Comparison of ENCODE assay signal across 7 mouse cellular contexts in genomic region chr2:73566989-73567605, GRCm38 (mm10). TPM values are rescaled to one million over a fixed set of nuclear protein-coding genes. Genes with fewer than 3 reads are reported as not detected.
DNase-seq lines count a peak whose midpoint lies in the region; ATAC-seq and TF ChIP-seq lines count a peak whose summit lies in the region.

No protein-coding gene starts in this region.

- TF ChIP-seq CTCF in ES-Bruce4 (IDR thresholded peaks at IDR 0.05; ENCODE audit: low read depth, low read length): peak; percentile 81

- TF ChIP-seq POLR2A in ES-Bruce4 (IDR thresholded peaks at IDR 0.05; ENCODE audit: insufficient read depth, low read length): no peak

- no peaks in the 10 kb centered on the region for H3K4me1 ChIP-seq in ES-Bruce4 (ENCODE audit: control insufficient read depth, insufficient read depth, low read length)
- H3K4me1 ChIP-seq in liver, embryonic 15.5 days (replicated peaks): peaks cover under 1% of the 10 kb centered on the region; the same call in 1 of the 2 replicates
- H3K4me1 ChIP-seq in neural tube, embryonic 14.5 days (ENCODE audit: control insufficient read depth, insufficient read depth, low read length): no peaks in the 10 kb centered on the region

- 11% methylated on average over 8 of the region's 8 CpGs for WGBS in liver, embryonic 15.5 days (ENCODE audit: insufficient replicate concordance)
- WGBS in neural tube, embryonic 14.5 days: 27% methylated on average over 8 of the region's 8 CpGs

- DNase-seq in A20 (ENCODE audit: low read depth, low spot score): peak; percentile 79
- DNase-seq in cerebellum, postnatal 25 days: peak; percentile 42 to 71
- peak; percentile 69 to 78 for DNase-seq in heart, adult 18-20 months
- DNase-seq in kidney, adult 18-20 months: peak; percentile 63

- H3K9ac ChIP-seq in ES-Bruce4 (ENCODE audit: low read depth, poor library complexity, severe bottlenecking): no peak overlapping the region
- H3K9ac ChIP-seq in liver, embryonic 15.5 days: no peak overlapping the region
- no peak overlapping the region for H3K9ac ChIP-seq in neural tube, embryonic 14.5 days (replicated peaks; ENCODE audit: low read depth, low read length)

- no peak overlapping the region for H3K27ac ChIP-seq in ES-Bruce4 (ENCODE audit: insufficient read depth, low read length)
- no peak overlapping the region for H3K27ac ChIP-seq in liver, embryonic 15.5 days (replicated peaks)
- H3K27ac ChIP-seq in neural tube, embryonic 14.5 days (ENCODE audit: low read depth, low read length): no peak overlapping the region

- TF ChIP-seq EP300 in ES-Bruce4 (IDR thresholded peaks at IDR 0.05; ENCODE audit: insufficient read depth, low read depth, low read length): no peak

- no peak for ATAC-seq in liver, embryonic 15.5 days (ENCODE audit: insufficient read depth)
- ATAC-seq in neural tube, embryonic 14.5 days (ENCODE audit: low read depth): no peak

- no peaks in the 10 kb centered on the region for H3K9me3 ChIP-seq in ES-Bruce4 (replicated peaks; ENCODE audit: control insufficient read depth, insufficient read depth, low read length, poor library complexity, severe bottlenecking)
- H3K9me3 ChIP-seq in liver, embryonic 15.5 days (replicated peaks): no peaks in the 10 kb centered on the region
- H3K9me3 ChIP-seq in neural tube, embryonic 14.5 days (ENCODE audit: control insufficient read depth, low read length): no peaks in the 10 kb centered on the region

- H3K4me3 ChIP-seq in ES-Bruce4 (ENCODE audit: low read depth, low read length): no peak overlapping the region
- H3K4me3 ChIP-seq in liver, embryonic 15.5 days (replicated peaks): peak overlapping the region; percentile 21
- H3K4me3 ChIP-seq in neural tube, embryonic 14.5 days (ENCODE audit: low read depth, low read length): no peak overlapping the region

- no peaks in the 10 kb centered on the region for H3K36me3 ChIP-seq in ES-Bruce4 (ENCODE audit: control insufficient read depth, insufficient read depth, low read length, poor library complexity, severe bottlenecking)
- no peaks in the 10 kb centered on the region for H3K36me3 ChIP-seq in liver, embryonic 15.5 days (replicated peaks)
- H3K36me3 ChIP-seq in neural tube, embryonic 14.5 days (ENCODE audit: control insufficient read depth, insufficient read depth, low read length): no peaks in the 10 kb centered on the region

- no peaks in the 10 kb centered on the region for H3K27me3 ChIP-seq in ES-Bruce4 (ENCODE audit: control insufficient read depth, insufficient read depth, low read length, poor library complexity, severe bottlenecking)
- H3K27me3 ChIP-seq in liver, embryonic 15.5 days: peaks cover 5% of the 10 kb centered on the region; the same call in 1 of the 2 replicates
- no peaks in the 10 kb centered on the region for H3K27me3 ChIP-seq in neural tube, embryonic 14.5 days (ENCODE audit: control insufficient read depth, insufficient read depth, low read length)

- H3K4me2 ChIP-seq in liver, embryonic 15.5 days: peak overlapping the region; percentile 48
- peak overlapping the region; percentile 25; the same call in 1 of the 2 replicates for H3K4me2 ChIP-seq in neural tube, embryonic 14.5 days (ENCODE audit: low read depth, low read length)

RNA-seq across cellular contexts. Expression of gene Chrna1, which starts 13.0 kb away (rescaled TPM):
- polyA plus RNA-seq in ES-Bruce4 (2011; ENCODE audit: insufficient read depth, insufficient read length, low read depth, missing spikeins): not detected in 2 replicates
- total RNA-seq in heart, adult 18-20 months (2021): under 1 TPM in 1 of 2 experiments, not detected in 1; 0.05 TPM
- 0.30 and 0.53 TPM in 2 replicates for polyA plus RNA-seq in liver, embryonic 15.5 days (2015; fragmentation: Nextera tagmentation; extraction: Ambion mirVana)
- polyA plus RNA-seq in neural tube, embryonic 14.5 days (2014; fragmentation: Nextera tagmentation; extraction: Ambion mirVana): 0.19 and 0.27 TPM in 2 replicates

RNA-seq across cellular contexts. Expression of gene Wipf1, which starts 37.6 kb away (rescaled TPM):
- 7.8 and 11.7 TPM in 2 replicates for polyA plus RNA-seq in ES-Bruce4 (2011; ENCODE audit: insufficient read depth, insufficient read length, low read depth, missing spikeins)
- 10 to 100 TPM; 11.2 to 14.0 TPM for total RNA-seq in heart, adult 18-20 months (2021)
- polyA plus RNA-seq in liver, embryonic 15.5 days (2015; fragmentation: Nextera tagmentation; extraction: Ambion mirVana): 3.5 and 3.8 TPM in 2 replicates
- 1.9 and 3.7 TPM in 2 replicates for polyA plus RNA-seq in neural tube, embryonic 14.5 days (2014; fragmentation: Nextera tagmentation; extraction: Ambion mirVana)
